Mouse (Mus musculus): ENCODE measurements around the gene Vars.
"Not testable (repeated sequence)": the region's sequence is repeated elsewhere in the genome, so short reads cannot be mapped to it uniquely, and the experiment has no call there.

- TF ChIP-seq CTCF (conservative IDR thresholded peaks at IDR 0.05 in 1 of 2, IDR thresholded peaks at IDR 0.05 in 1 of 2; ENCODE audit: low read depth in 2 of 2, low read length in 2 of 2); ZC3H11A (IDR thresholded peaks at IDR 0.05; ENCODE audit: low read depth, low read length): not testable (repeated sequence)
These were observed 29.1 kb upstream of the Vars start for GRCm38 (mm10) chr17:34971694-34972068.
